Mouse (Mus musculus) naive thymus-derived CD4-positive, alpha-beta T cell, adult 2 months (primary cell): ENCODE data around the gene Isg20.

Source experiments
- DNase-seq: peaks from one replicate; pipeline ENCODE4 v3.0.0-alpha.2; 2011; ENCODE audit warnings: low read depth

Gene Isg20

GRCm38 (mm10) chr7:78912974-78913474, at the start of gene Isg20:
Isg20 (plus strand) TSS chr7:78913424.
- DNase-seq = peak; percentile 35

- DNase-seq = no peak
These were observed 49.3 kb upstream of the Isg20 start for GRCm38 (mm10) chr7:78863796-78864445.

- no peak for DNase-seq
These were observed 48.8 kb upstream of the Isg20 start for GRCm38 (mm10) chr7:78864446-78864802.

- DNase-seq = no peak
These were observed 47.8 kb upstream of the Isg20 start for GRCm38 (mm10) chr7:78865212-78865949.

- peak; percentile 72 for DNase-seq
These were observed 44.5 kb upstream of the Isg20 start for GRCm38 (mm10) chr7:78868731-78869130.

GRCm38 (mm10) chr7:78872366-78872765, 40.9 kb upstream of the Isg20 start:
- no peak for DNase-seq

- no peak for DNase-seq
These were observed 40.4 kb upstream of the Isg20 start for GRCm38 (mm10) chr7:78872831-78873230.

GRCm38 (mm10) chr7:78881607-78882468, 31.4 kb upstream of the Isg20 start:
- DNase-seq = peak; percentile 43

- DNase-seq = peak; percentile 46
These were observed 30.8 kb upstream of the Isg20 start for GRCm38 (mm10) chr7:78882469-78882837.

GRCm38 (mm10) chr7:78883016-78883725, 30.1 kb upstream of the Isg20 start:
- DNase-seq = no peak

GRCm38 (mm10) chr7:78883726-78884060, 29.5 kb upstream of the Isg20 start:
- no peak for DNase-seq

GRCm38 (mm10) chr7:78884139-78884538, 29.1 kb upstream of the Isg20 start:
- no peak for DNase-seq

- DNase-seq = no peak
These were observed 27.8 kb upstream of the Isg20 start for GRCm38 (mm10) chr7:78885404-78885803.

- DNase-seq = no peak
These were observed 26.7 kb upstream of the Isg20 start for GRCm38 (mm10) chr7:78886496-78886895.

- DNase-seq = no peak
These were observed 25.8 kb upstream of the Isg20 start for GRCm38 (mm10) chr7:78887431-78887842.

- peak; percentile 91 for DNase-seq
These were observed 22.6 kb upstream of the Isg20 start for GRCm38 (mm10) chr7:78890641-78891040.

GRCm38 (mm10) chr7:78893917-78894316, 19.3 kb upstream of the Isg20 start:
- DNase-seq = no peak

- no peak for DNase-seq
These were observed 18.1 kb upstream of the Isg20 start for GRCm38 (mm10) chr7:78895021-78895652.

- DNase-seq = peak; percentile 98
These were observed 17.4 kb upstream of the Isg20 start, which contains the start of gene Aen for GRCm38 (mm10) chr7:78895653-78896333. Aen (plus strand) TSS chr7:78895854.

- no peak for DNase-seq
These were observed 15.7 kb upstream of the Isg20 start for GRCm38 (mm10) chr7:78897567-78897966.
